Mouse (Mus musculus) adrenal gland, adult 18-20 months (tissue): ENCODE results near the gene Mical3. TPM values are rescaled to one million over a fixed set of nuclear protein-coding genes. Genes with fewer than 3 reads are reported as not detected.

ENCODE experiments used
- DNase-seq, 2 experiments: peaks; one replicate each; pipeline ENCODE4 v3.0.0; 2021 to 2022; ENCODE audit warnings: low spot score in 2 of 2
- total RNA-seq, 2 experiments: library from RNA; stranded (reverse); gene quantifications; 1 replicate in 1 of 2; 2 replicates in 1 of 2; pipeline ENCODE4 v1.2.3; 2021

Mical3 gene
- total RNA-seq, 2 experiments from 2014 or later: 35.7 to 46.0 TPM

GRCm38 (mm10) chr6:121026019-121026584 is 104.7 kb downstream of the Mical3 start:
- no peak for DNase-seq

GRCm38 (mm10) chr6:121018147-121018546 is 112.7 kb downstream of the Mical3 start:
- peak in 1 of 2 experiments; percentile 23 for DNase-seq

GRCm38 (mm10) chr6:121017436-121018031 is 113.3 kb downstream of the Mical3 start:
- peak; percentile 36 to 44 for DNase-seq

- no peak for DNase-seq
Measured at GRCm38 (mm10) chr6:121016097-121016496, 114.7 kb downstream of the Mical3 start.

- DNase-seq: no peak
Measured at GRCm38 (mm10) chr6:121014339-121014738, 116.5 kb downstream of the Mical3 start.

- DNase-seq: peak; percentile 26 to 50
Measured at GRCm38 (mm10) chr6:121013750-121014149, 117.0 kb downstream of the Mical3 start.

GRCm38 (mm10) chr6:121011709-121012108 is 119.1 kb downstream of the Mical3 start:
- DNase-seq: no peak

DNA sequence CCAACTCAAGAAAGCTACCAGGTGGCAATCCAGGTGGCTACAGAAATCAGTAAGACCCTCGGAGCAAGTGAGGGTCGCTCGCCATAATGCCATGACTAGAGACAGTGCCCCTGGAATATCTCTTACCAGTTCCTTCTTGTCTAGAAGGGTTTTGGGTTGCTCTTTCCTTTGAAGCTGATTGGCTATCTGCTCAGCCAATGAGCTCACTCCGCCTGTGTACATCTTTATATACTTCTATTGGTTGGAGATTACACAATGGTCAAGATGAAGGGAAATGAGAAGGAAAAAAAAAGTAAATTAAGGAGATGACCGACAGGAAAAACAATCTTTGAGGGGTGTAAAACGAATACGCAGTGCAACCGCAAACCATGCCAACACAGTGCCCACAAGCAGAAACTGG is 121.1 kb downstream of the Mical3 start:
- no peak for DNase-seq

- no peak for DNase-seq
Measured at GRCm38 (mm10) chr6:121004959-121005358, 125.8 kb downstream of the Mical3 start.

- DNase-seq: no peak
Measured at GRCm38 (mm10) chr6:121002952-121003351, 127.8 kb downstream of the Mical3 start.

GRCm38 (mm10) chr6:120999860-121000526 is 130.8 kb downstream of the Mical3 start:
- DNase-seq: no peak

DNA sequence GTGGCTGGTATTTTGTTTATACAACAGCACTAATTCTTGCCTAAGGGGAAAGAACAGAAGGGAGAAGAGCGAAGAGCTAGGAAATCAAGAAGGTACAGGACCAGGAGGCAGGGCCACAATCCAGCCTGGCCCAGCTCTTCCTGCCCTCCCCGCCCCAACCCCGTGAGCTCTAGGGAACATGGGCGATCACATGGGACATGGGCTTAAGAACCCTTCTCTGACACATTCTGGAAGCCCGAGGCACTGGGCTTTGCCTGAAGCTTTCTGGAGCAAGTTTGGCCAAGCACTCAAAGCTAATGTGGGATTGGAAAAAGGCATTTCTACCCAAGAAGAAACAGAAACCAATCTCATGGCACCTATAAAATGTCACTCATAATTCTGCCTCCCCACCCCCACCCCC is 131.7 kb downstream of the Mical3 start:
- no peak for DNase-seq

DNA sequence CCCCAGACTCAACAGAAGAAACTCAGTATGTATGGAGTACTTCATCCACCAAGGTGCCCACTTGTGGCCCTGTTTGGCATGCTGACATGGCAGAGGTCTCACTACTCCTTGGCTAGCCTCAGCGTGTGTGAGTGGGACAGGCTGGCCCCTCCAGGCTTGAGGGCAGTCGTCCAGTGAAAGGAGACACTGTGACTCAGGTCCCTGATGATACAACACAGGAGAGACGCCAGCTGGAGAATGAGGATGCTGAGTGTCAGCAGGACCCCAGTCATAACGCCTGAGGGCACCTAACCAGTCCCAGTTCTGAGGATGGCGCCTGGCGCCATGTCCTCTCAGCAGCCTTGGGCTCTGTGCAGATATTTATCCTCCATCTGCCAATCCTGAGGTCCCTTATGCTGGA is 134.2 kb downstream of the Mical3 start:
- no peak for DNase-seq

- no peak for DNase-seq
Measured at GRCm38 (mm10) chr6:120995541-120995940, 135.3 kb downstream of the Mical3 start.

- DNase-seq: no peak
Measured at GRCm38 (mm10) chr6:120991857-120992256, 138.9 kb downstream of the Mical3 start.

GRCm38 (mm10) chr6:120987571-120988084 is 143.2 kb downstream of the Mical3 start:
- DNase-seq: no peak

DNA sequence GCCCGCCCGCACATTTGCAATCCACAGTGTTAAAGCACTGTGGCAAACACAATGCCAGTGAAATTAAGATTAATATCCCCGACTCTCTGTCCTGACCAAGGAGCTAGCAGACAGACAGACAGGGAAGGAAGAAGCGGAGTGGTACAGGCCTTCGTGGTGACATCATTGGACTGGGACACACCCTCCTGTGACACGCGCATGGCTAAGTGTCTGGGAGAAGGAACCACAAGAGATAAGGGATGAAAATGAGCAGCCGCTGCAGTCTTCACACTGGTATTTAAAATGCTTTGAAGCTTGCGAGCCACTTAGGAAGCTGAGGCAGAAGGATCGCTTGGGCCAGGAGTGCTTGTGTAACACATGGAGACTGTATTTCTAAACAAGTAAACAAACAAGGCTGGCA is 143.6 kb downstream of the Mical3 start:
- DNase-seq: no peak

DNA sequence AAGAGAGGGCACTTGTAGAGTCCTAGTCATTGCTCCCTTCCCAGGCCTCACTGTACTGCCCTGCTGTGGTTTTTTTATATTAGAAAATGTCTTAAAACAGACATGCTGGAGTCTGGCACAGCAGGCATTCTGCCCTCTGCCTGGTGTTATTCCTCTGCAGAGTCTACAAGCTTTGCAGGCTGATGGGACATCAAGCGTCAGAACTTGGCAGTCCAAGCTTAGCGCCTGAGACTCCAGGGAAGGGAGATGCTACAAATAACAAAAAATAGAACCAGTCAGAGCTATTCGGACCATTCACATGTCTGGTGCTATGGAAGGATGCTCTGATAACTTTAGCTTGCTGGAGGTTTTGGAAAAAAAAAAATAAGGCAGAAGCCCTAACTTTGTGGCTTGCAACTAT is 144.6 kb downstream of the Mical3 start:
- no peak for DNase-seq

GRCm38 (mm10) chr6:120982314-120982713 is 148.5 kb downstream of the Mical3 start:
- DNase-seq: no peak

GRCm38 (mm10) chr6:120981537-120981936 is 149.3 kb downstream of the Mical3 start:
- DNase-seq: no peak

GRCm38 (mm10) chr6:120978019-120978621 is 152.7 kb downstream of the Mical3 start:
- DNase-seq: peak in 1 of 2 experiments; percentile 35

DNA sequence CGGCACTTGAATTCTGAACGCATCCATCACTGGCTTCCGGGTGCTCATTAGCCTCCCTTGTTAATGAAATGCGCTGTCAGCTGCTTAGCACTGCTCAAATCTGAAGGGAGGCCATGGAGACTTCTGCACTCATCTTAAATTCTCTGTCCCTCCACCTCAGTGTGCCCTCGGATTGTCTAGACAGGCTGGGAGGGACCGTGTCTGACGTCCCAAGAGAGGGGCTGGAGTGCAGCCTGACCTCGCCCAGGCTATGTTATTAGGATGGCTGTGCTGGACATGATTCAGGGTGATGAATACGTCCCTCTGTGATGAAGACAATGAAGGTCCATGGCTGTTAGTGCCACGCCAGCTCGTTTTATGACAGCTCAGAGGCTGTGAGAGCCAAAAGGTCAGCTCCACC is 153.8 kb downstream of the Mical3 start:
- DNase-seq: no peak
